Mouse (Mus musculus): ENCODE data around the gene Mgat5. TPM values are rescaled to one million over a fixed set of nuclear protein-coding genes. Genes with fewer than 3 reads are reported as not detected.

Gene Mgat5
- polyA plus RNA-seq, 1 experiment = 4.9 TPM

DNA sequence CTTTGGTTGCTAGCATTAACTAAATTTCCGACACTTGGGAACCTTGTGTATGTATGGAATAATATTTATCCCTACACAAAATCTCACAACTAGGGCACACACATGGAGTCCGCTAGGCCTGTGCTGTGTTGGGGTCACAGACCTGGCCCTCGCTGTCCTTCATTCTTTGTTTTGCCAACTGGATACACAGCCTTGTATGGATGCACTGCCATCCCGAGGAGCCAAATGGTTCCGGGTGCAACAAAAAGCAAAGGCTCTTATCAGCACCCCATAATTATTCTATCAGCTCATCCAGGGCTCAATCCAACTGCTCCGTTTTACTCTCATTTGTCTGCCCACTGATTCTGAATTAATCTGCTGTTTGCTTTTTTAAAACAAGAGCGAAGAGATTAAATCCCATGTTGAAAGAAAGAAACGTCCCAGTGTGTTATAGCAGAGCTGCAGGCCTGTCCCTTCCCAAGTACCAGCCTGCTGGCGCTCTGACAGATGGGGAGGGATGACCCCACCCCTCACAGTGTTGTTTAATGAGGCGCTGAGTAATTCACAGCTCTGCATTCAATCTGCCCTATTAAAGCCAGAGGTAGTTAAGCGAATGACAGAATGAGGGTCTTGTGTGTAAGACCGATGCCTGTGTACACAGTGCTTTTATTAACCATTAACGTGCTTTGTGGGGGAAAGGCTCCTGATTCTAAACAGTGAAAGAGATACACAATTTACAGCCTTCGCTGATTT is 326.2 kb downstream of the Mgat5 start:
- H3K4me3 ChIP-seq (ENCODE audit: extremely low read depth, insufficient read depth, insufficient read length) = no peak overlapping the region
- no peak for DNase-seq (ENCODE audit: low read depth in 1 of 2, low spot score in 2 of 2)
- H3K36me3 ChIP-seq (ENCODE audit: control insufficient read depth, insufficient read depth, low read length) = no peaks in the 10 kb centered on the region; the same call in 1 of the 2 replicates
- H3K4me1 ChIP-seq (ENCODE audit: control insufficient read depth, insufficient read depth, insufficient read length) = no peaks in the 10 kb centered on the region
- WGBS = 83% methylated on average over 14 of the region's 14 CpGs
- no peak for TF ChIP-seq CTCF (IDR thresholded peaks at IDR 0.05; ENCODE audit: extremely low read depth, insufficient read depth, insufficient read length, insufficient replicate concordance)
- TF ChIP-seq POLR2A (IDR thresholded peaks at IDR 0.05; ENCODE audit: low read depth, low read length) = no peak
- H3K27ac ChIP-seq (ENCODE audit: insufficient read depth, low read length) = no peak overlapping the region
- no peaks in the 10 kb centered on the region for H3K27me3 ChIP-seq (ENCODE audit: control insufficient read depth, insufficient read depth, low read length)

DNA sequence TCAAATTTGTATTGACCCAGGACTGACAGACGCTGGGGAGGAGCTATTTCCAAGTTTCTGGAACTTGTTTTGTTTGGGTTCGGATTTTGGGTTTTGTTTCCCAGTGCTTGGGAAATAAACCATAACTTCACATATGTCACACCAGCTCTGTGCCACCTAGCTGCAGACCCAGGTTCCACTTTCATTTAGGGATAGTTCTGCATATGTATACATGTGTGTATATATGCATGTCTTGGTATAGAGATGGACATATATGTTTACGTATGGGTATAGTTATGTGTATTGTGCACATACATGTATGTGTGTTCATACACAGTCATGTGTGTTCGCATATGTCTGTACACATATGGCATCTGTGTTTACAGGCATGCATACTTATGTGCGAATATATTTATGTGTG is 326.9 kb downstream of the Mgat5 start:
- no peak for DNase-seq (ENCODE audit: low read depth in 1 of 2, low spot score in 2 of 2)
- Histone ChIP-seq H3K4me1 (ENCODE audit: control insufficient read depth, insufficient read depth, insufficient read length) (no peaks in the 10 kb centered on the region), H3K4me3 (ENCODE audit: extremely low read depth, insufficient read depth, insufficient read length) (no peak overlapping the region), H3K36me3 (ENCODE audit: control insufficient read depth, insufficient read depth, low read length) (no peaks in the 10 kb centered on the region; the same call in 1 of the 2 replicates), H3K27ac (ENCODE audit: insufficient read depth, low read length) (no peak overlapping the region), H3K27me3 (ENCODE audit: control insufficient read depth, insufficient read depth, low read length) (no peaks in the 10 kb centered on the region)
- no peak for TF ChIP-seq POLR2A (IDR thresholded peaks at IDR 0.05; ENCODE audit: low read depth, low read length)
- WGBS = 88% methylated on average over 5 of the region's 5 CpGs

DNA sequence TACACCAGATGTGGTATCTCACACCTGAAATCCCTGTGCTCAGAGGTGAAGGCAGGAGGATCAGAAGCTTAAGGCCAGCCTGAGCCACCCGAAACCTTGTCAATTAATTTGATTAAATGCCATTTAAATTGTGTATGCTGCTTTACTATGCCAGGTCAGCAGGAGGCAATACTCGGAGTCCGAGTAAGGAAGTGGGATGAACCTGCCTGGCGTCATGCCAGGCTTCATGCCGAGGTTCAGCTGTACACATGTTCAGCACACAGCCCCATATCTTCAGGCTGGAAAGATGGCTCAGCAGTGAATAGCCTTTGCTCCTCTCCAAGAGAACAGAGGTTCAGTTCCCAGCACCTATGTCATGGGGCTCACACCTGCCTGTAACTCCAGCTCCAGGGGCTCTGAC is 331.6 kb downstream of the Mgat5 start:
- WGBS = 72% methylated on average over 5 of the region's 5 CpGs
- peaks cover under 1% of the 10 kb centered on the region; the same call in 1 of the 2 replicates for H3K36me3 ChIP-seq (ENCODE audit: control insufficient read depth, insufficient read depth, low read length)
- no peak for DNase-seq (ENCODE audit: low read depth in 1 of 2, low spot score in 2 of 2)
- H3K27ac ChIP-seq (ENCODE audit: insufficient read depth, low read length) = no peak overlapping the region
- no peaks in the 10 kb centered on the region for H3K4me1 ChIP-seq (ENCODE audit: control insufficient read depth, insufficient read depth, insufficient read length)
- H3K27me3 ChIP-seq (ENCODE audit: control insufficient read depth, insufficient read depth, low read length) = no peaks in the 10 kb centered on the region
- no peak overlapping the region for H3K4me3 ChIP-seq (ENCODE audit: extremely low read depth, insufficient read depth, insufficient read length)
- TF ChIP-seq CTCF (IDR thresholded peaks at IDR 0.05; ENCODE audit: extremely low read depth, insufficient read depth, insufficient read length, insufficient replicate concordance) = no peak

DNA sequence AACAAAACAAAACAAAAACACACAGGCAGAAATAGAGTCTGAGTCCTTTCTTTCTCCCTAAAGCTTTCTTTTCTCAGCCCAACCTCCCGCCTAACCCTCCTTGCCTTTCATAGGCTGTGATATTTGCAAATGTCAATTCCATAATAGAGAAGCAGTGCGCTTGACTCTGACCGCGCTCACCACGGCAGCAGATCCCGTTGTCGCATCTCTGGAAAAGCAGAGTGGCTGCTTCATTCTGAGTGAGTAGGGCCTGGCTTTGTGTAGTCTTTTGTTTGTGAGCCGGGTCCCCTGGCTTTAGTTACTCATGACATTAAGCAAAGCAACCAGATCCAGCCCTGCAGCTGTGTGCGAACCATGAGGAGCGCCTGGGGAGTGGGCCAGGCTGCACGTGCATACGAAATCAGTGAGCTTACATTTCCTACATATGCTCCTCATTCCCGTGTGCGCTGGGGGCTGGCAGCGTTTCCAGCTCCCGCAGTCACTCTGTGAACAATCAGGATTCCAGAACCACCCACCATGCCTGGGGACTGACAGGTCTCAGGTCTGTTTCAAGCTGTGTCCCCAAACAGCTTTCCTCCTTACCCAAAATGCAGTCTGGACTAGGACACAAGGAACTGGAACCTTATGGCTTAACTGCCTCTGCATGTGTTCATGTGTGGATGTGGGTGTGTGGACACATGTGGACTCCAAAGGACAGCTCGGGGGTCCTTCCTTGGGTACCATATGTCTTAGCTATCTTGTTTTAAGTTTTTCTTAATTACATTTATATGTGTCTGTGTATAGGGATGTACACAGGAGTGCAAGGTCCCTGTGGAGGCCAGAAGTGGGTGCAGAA is 332.6 kb downstream of the Mgat5 start:
- peaks cover 4% of the 10 kb centered on the region; the same call in 1 of the 2 replicates for H3K36me3 ChIP-seq (ENCODE audit: control insufficient read depth, insufficient read depth, low read length)
- H3K4me3 ChIP-seq (ENCODE audit: extremely low read depth, insufficient read depth, insufficient read length) = no peak overlapping the region
- no peaks in the 10 kb centered on the region for H3K4me1 ChIP-seq (ENCODE audit: control insufficient read depth, insufficient read depth, insufficient read length)
- no peaks in the 10 kb centered on the region for H3K27me3 ChIP-seq (ENCODE audit: control insufficient read depth, insufficient read depth, low read length)
- H3K27ac ChIP-seq (ENCODE audit: insufficient read depth, low read length) = no peak overlapping the region
- DNase-seq (ENCODE audit: low read depth in 1 of 2, low spot score in 2 of 2) = no peak
- WGBS = 78% methylated on average over 17 of the region's 17 CpGs
- TF ChIP-seq POLR2A (IDR thresholded peaks at IDR 0.05; ENCODE audit: low read depth, low read length) (no peak), CTCF (IDR thresholded peaks at IDR 0.05; ENCODE audit: extremely low read depth, insufficient read depth, insufficient read length, insufficient replicate concordance) (no peak)

All from spleen, adult 2 months (tissue).